10 mouse cellular contexts compared by ENCODE assay signal in genomic region chr9:51727960-51728359, GRCm38 (mm10). TPM values are rescaled to one million over a fixed set of nuclear protein-coding genes. Genes with fewer than 3 reads are reported as not detected.
A peak's percentile ranks its signal among the peaks of the same experiment; 100 is the strongest.
DNase-seq lines count a peak whose midpoint lies in the region; ATAC-seq and TF ChIP-seq lines count a peak whose summit lies in the region.
"Had no signal": no experiment of that assay in that cellular context is flagged by ENCODE, and none has a peak within 500 bp of the region (broad histone marks: within the 10 kb centered on the region; RNA-seq: fewer than 3 reads in every experiment).

No protein-coding gene starts in this region.

- ATAC-seq in kidney, postnatal 0 days (replicated peaks; ENCODE audit: low FRiP score, low read depth), result no peak
- no peak for ATAC-seq in limb, embryonic 14.5 days (ENCODE audit: low FRiP score, low read depth)
- no peak for ATAC-seq in hindbrain, embryonic 11.5 days (ENCODE audit: low FRiP score)
- ATAC-seq: midbrain, embryonic 16.5 days had no signal

- no peaks in the 10 kb centered on the region for H3K36me3 ChIP-seq in kidney, postnatal 0 days (ENCODE audit: insufficient read depth, low read length)
- no peaks in the 10 kb centered on the region for H3K36me3 ChIP-seq in limb, embryonic 14.5 days (ENCODE audit: control insufficient read depth, insufficient read depth, low read length)
- H3K36me3 ChIP-seq in hindbrain, embryonic 11.5 days (ENCODE audit: control insufficient read depth, insufficient read depth, low read length), result no peaks in the 10 kb centered on the region

- no peaks in the 10 kb centered on the region for H3K4me1 ChIP-seq in kidney, postnatal 0 days (replicated peaks; ENCODE audit: insufficient read depth, low read length)
- H3K4me1 ChIP-seq in limb, embryonic 14.5 days (ENCODE audit: control insufficient read depth, insufficient read depth, low read length), result no peaks in the 10 kb centered on the region
- no peaks in the 10 kb centered on the region for H3K4me1 ChIP-seq in hindbrain, embryonic 11.5 days (replicated peaks; ENCODE audit: control insufficient read depth, insufficient read depth, low read length)

- H3K9me3 ChIP-seq in kidney, postnatal 0 days (replicated peaks; ENCODE audit: low read length), result no peaks in the 10 kb centered on the region
- H3K9me3 ChIP-seq in limb, embryonic 14.5 days (ENCODE audit: control insufficient read depth, low read length), result no peaks in the 10 kb centered on the region
- H3K9me3 ChIP-seq in hindbrain, embryonic 11.5 days (ENCODE audit: control insufficient read depth, low read length), result no peaks in the 10 kb centered on the region

- no peak for TF ChIP-seq POLR2A in limb, embryonic 14.5 days (IDR thresholded peaks at IDR 0.05; ENCODE audit: borderline replicate concordance, extremely low read depth, insufficient read depth, insufficient read length)

- H3K27me3 ChIP-seq in kidney, postnatal 0 days (ENCODE audit: insufficient read depth, low read length), result no peaks in the 10 kb centered on the region
- H3K27me3 ChIP-seq in limb, embryonic 14.5 days (ENCODE audit: control insufficient read depth, insufficient read depth, low read length), result no peaks in the 10 kb centered on the region
- H3K27me3 ChIP-seq in hindbrain, embryonic 11.5 days (ENCODE audit: control insufficient read depth, insufficient read depth, low read length), result no peaks in the 10 kb centered on the region

- no peak overlapping the region for H3K9ac ChIP-seq in kidney, postnatal 0 days (ENCODE audit: low read depth, low read length)
- no peak overlapping the region for H3K9ac ChIP-seq in limb, embryonic 14.5 days (ENCODE audit: low read depth, low read length, severe bottlenecking)
- H3K9ac ChIP-seq in hindbrain, embryonic 11.5 days (ENCODE audit: low read depth, low read length), result no peak overlapping the region

- peak; percentile 58 for DNase-seq in kidney, postnatal 0 days (ENCODE audit: low spot score)
- DNase-seq in kidney, adult 9 months, result no peak
- peak; percentile 78 for DNase-seq in adrenal gland, adult 2 months
- DNase-seq in limb, embryonic 14.5 days (ENCODE audit: low spot score), result peak; percentile 13
- DNase-seq in testis, postnatal 10 days (ENCODE audit: low spot score), result peak; percentile 71
- no peak for DNase-seq in left cerebral cortex, adult 11 months (ENCODE audit: low spot score)
- no peak for DNase-seq in layer of hippocampus, postnatal 14 days (ENCODE audit: low spot score in 2 of 2)
- no peak for DNase-seq in hindbrain, embryonic 11.5 days (ENCODE audit: low spot score)
- DNase-seq: cerebellum, adult 2 months had no signal

- 42% methylated on average over 6 of the region's 6 CpGs for WGBS in kidney, postnatal 0 days
- WGBS in limb, embryonic 14.5 days, result 45% methylated on average over 6 of the region's 6 CpGs
- 64% methylated on average over 6 of the region's 6 CpGs for WGBS in hindbrain, embryonic 11.5 days

- no peak overlapping the region for H3K4me3 ChIP-seq in kidney, postnatal 0 days (replicated peaks; ENCODE audit: low read depth, low read length)
- H3K4me3 ChIP-seq in limb, embryonic 14.5 days (replicated peaks; ENCODE audit: low read length), result no peak overlapping the region
- no peak overlapping the region for H3K4me3 ChIP-seq in hindbrain, embryonic 11.5 days (ENCODE audit: low read depth, low read length)

- no peak overlapping the region for H3K4me2 ChIP-seq in kidney, postnatal 0 days (ENCODE audit: low read length)
- H3K4me2 ChIP-seq in limb, embryonic 14.5 days (replicated peaks; ENCODE audit: low read depth, low read length, severe bottlenecking), result no peak overlapping the region
- no peak overlapping the region for H3K4me2 ChIP-seq in hindbrain, embryonic 11.5 days (replicated peaks; ENCODE audit: low read depth, low read length)

- no peak overlapping the region for H3K27ac ChIP-seq in kidney, postnatal 0 days
- H3K27ac ChIP-seq in limb, embryonic 14.5 days (replicated peaks; ENCODE audit: low read depth, low read length), result no peak overlapping the region
- H3K27ac ChIP-seq in hindbrain, embryonic 11.5 days (ENCODE audit: low read depth, low read length), result no peak overlapping the region

- no peak for TF ChIP-seq CTCF in kidney, postnatal 0 days (IDR thresholded peaks at IDR 0.05; ENCODE audit: low read depth)

RNA-seq across cellular contexts. Expression of gene Arhgap20, which starts 37.2 kb away (rescaled TPM):
- 1.0 and 1.2 TPM in 2 replicates for polyA plus RNA-seq in kidney, postnatal 0 days (2015; fragmentation: Nextera tagmentation; extraction: Ambion mirVana)
- total RNA-seq in adrenal gland, adult 2 months (2021), result 1 to 10 TPM; 1.8 to 2.2 TPM
- 0.47 and 0.56 TPM in 2 replicates for polyA plus RNA-seq in adrenal gland, adult 2 months (2012; rRNA removed)
- 5.8 and 6.0 TPM in 2 replicates for polyA plus RNA-seq in limb, embryonic 14.5 days (2012; rRNA removed)
- 10.9 and 13.6 TPM in 2 replicates for polyA plus RNA-seq in limb, embryonic 14.5 days (2014; fragmentation: Nextera tagmentation; extraction: Ambion mirVana)
- 10 to 100 TPM; 41.7 to 48.3 TPM for total RNA-seq in layer of hippocampus, postnatal 14 days (2021)
- 5.0 and 7.8 TPM in 2 replicates for polyA plus RNA-seq in hindbrain, embryonic 11.5 days (2014; fragmentation: Nextera tagmentation; extraction: Ambion mirVana)

Comparison
In these comparisons a context has a peak if more than half of its experiments do, and no peak if none do; other contexts are left out.
1. DNase-seq: peak in kidney, postnatal 0 days (single experiment), adrenal gland, adult 2 months (single experiment), limb, embryonic 14.5 days (single experiment) and testis, postnatal 10 days (single experiment); none in kidney, adult 9 months (single experiment), left cerebral cortex, adult 11 months (single experiment), layer of hippocampus, postnatal 14 days (0 of 2) and hindbrain, embryonic 11.5 days (single experiment).